Mouse (Mus musculus): ENCODE results near the gene Immp2l. TPM values are rescaled to one million over a fixed set of nuclear protein-coding genes. Genes with fewer than 3 reads are reported as not detected.

The Immp2l gene
- polyA plus RNA-seq, 1 experiment from 2014 or later: 7.4 TPM

- H3K4me1 ChIP-seq (ENCODE audit: control insufficient read depth, insufficient read depth, low read length): no peaks in the 10 kb centered on the region
- WGBS: 92% methylated on average over 6 of the region's 6 CpGs
- no peaks in the 10 kb centered on the region for H3K36me3 ChIP-seq (ENCODE audit: control insufficient read depth, insufficient read depth, low read length)
- no peak overlapping the region for H3K9ac ChIP-seq (ENCODE audit: low read depth, low read length)
- H3K27me3 ChIP-seq (ENCODE audit: control insufficient read depth, insufficient read depth, low read length): no peaks in the 10 kb centered on the region
- no peak overlapping the region for H3K4me3 ChIP-seq (ENCODE audit: low read length)
- no peak for ATAC-seq (ENCODE audit: low FRiP score, low TSS enrichment)
- H3K4me2 ChIP-seq (replicated peaks; ENCODE audit: low read depth, low read length): no peak overlapping the region
- H3K27ac ChIP-seq (ENCODE audit: low read depth, low read length): no peak overlapping the region
- H3K9me3 ChIP-seq (ENCODE audit: control insufficient read depth, low read length): no peaks in the 10 kb centered on the region
Measured at GRCm38 (mm10) chr12:41185509-41185908, 161.6 kb downstream of the Immp2l start.

- Histone ChIP-seq H3K36me3 (ENCODE audit: control insufficient read depth, insufficient read depth, low read length) (no peaks in the 10 kb centered on the region), H3K4me3 (ENCODE audit: low read length) (no peak overlapping the region), H3K4me1 (ENCODE audit: control insufficient read depth, insufficient read depth, low read length) (no peaks in the 10 kb centered on the region), H3K27ac (ENCODE audit: low read depth, low read length) (no peak overlapping the region), H3K4me2 (replicated peaks; ENCODE audit: low read depth, low read length) (no peak overlapping the region), H3K9me3 (ENCODE audit: control insufficient read depth, low read length) (no peaks in the 10 kb centered on the region), H3K27me3 (ENCODE audit: control insufficient read depth, insufficient read depth, low read length) (no peaks in the 10 kb centered on the region), H3K9ac (ENCODE audit: low read depth, low read length) (no peak overlapping the region)
- ATAC-seq (ENCODE audit: low FRiP score, low TSS enrichment): no peak
- 62% methylated on average over 3 of the region's 3 CpGs for WGBS
Measured at GRCm38 (mm10) chr12:41192829-41193228, 168.9 kb downstream of the Immp2l start.

- Histone ChIP-seq H3K27ac (ENCODE audit: low read depth, low read length) (no peak overlapping the region), H3K4me3 (ENCODE audit: low read length) (no peak overlapping the region), H3K9me3 (ENCODE audit: control insufficient read depth, low read length) (no peaks in the 10 kb centered on the region), H3K27me3 (ENCODE audit: control insufficient read depth, insufficient read depth, low read length) (no peaks in the 10 kb centered on the region), H3K4me1 (ENCODE audit: control insufficient read depth, insufficient read depth, low read length) (no peaks in the 10 kb centered on the region), H3K9ac (ENCODE audit: low read depth, low read length) (no peak overlapping the region), H3K36me3 (ENCODE audit: control insufficient read depth, insufficient read depth, low read length) (no peaks in the 10 kb centered on the region), H3K4me2 (replicated peaks; ENCODE audit: low read depth, low read length) (no peak overlapping the region)
- ATAC-seq (ENCODE audit: low FRiP score, low TSS enrichment): no peak
- WGBS: 92% methylated on average over 2 of the region's 2 CpGs
Measured at GRCm38 (mm10) chr12:41196374-41196773, 172.5 kb downstream of the Immp2l start.

- no peaks in the 10 kb centered on the region for H3K9me3 ChIP-seq (ENCODE audit: control insufficient read depth, low read length)
- H3K27ac ChIP-seq (ENCODE audit: low read depth, low read length): no peak overlapping the region
- no peaks in the 10 kb centered on the region for H3K27me3 ChIP-seq (ENCODE audit: control insufficient read depth, insufficient read depth, low read length)
- no peaks in the 10 kb centered on the region for H3K36me3 ChIP-seq (ENCODE audit: control insufficient read depth, insufficient read depth, low read length)
- H3K4me3 ChIP-seq (ENCODE audit: low read length): no peak overlapping the region
- H3K9ac ChIP-seq (ENCODE audit: low read depth, low read length): no peak overlapping the region
- H3K4me1 ChIP-seq (ENCODE audit: control insufficient read depth, insufficient read depth, low read length): no peaks in the 10 kb centered on the region
- 50% methylated on average over 1 of the region's 1 CpGs for WGBS
- ATAC-seq (ENCODE audit: low FRiP score, low TSS enrichment): no peak
- no peak overlapping the region for H3K4me2 ChIP-seq (replicated peaks; ENCODE audit: low read depth, low read length)
Measured at GRCm38 (mm10) chr12:41215186-41215585, 191.3 kb downstream of the Immp2l start.

- no peak overlapping the region for H3K27ac ChIP-seq (ENCODE audit: low read depth, low read length)
- H3K36me3 ChIP-seq (ENCODE audit: control insufficient read depth, insufficient read depth, low read length): no peaks in the 10 kb centered on the region
- no peak overlapping the region for H3K9ac ChIP-seq (ENCODE audit: low read depth, low read length)
- H3K9me3 ChIP-seq (ENCODE audit: control insufficient read depth, low read length): no peaks in the 10 kb centered on the region
- no peak overlapping the region for H3K4me3 ChIP-seq (ENCODE audit: low read length)
- WGBS: 75% methylated on average over 3 of the region's 3 CpGs
- no peaks in the 10 kb centered on the region for H3K27me3 ChIP-seq (ENCODE audit: control insufficient read depth, insufficient read depth, low read length)
- no peaks in the 10 kb centered on the region for H3K4me1 ChIP-seq (ENCODE audit: control insufficient read depth, insufficient read depth, low read length)
- no peak for ATAC-seq (ENCODE audit: low FRiP score, low TSS enrichment)
- no peak overlapping the region for H3K4me2 ChIP-seq (replicated peaks; ENCODE audit: low read depth, low read length)
Measured at GRCm38 (mm10) chr12:41221893-41222292, 198.0 kb downstream of the Immp2l start.

GRCm38 (mm10) chr12:41223686-41224085 is 199.8 kb downstream of the Immp2l start:
- Histone ChIP-seq H3K36me3 (ENCODE audit: control insufficient read depth, insufficient read depth, low read length) (no peaks in the 10 kb centered on the region), H3K9ac (ENCODE audit: low read depth, low read length) (no peak overlapping the region), H3K4me3 (ENCODE audit: low read length) (no peak overlapping the region), H3K4me1 (ENCODE audit: control insufficient read depth, insufficient read depth, low read length) (no peaks in the 10 kb centered on the region), H3K9me3 (ENCODE audit: control insufficient read depth, low read length) (no peaks in the 10 kb centered on the region), H3K27ac (ENCODE audit: low read depth, low read length) (no peak overlapping the region), H3K4me2 (replicated peaks; ENCODE audit: low read depth, low read length) (no peak overlapping the region), H3K27me3 (ENCODE audit: control insufficient read depth, insufficient read depth, low read length) (no peaks in the 10 kb centered on the region)
- WGBS: 89% methylated on average over 1 of the region's 1 CpGs
- ATAC-seq (ENCODE audit: low FRiP score, low TSS enrichment): no peak

GRCm38 (mm10) chr12:41224538-41224937 is 200.6 kb downstream of the Immp2l start:
- 65% methylated on average over 4 of the region's 4 CpGs for WGBS
- no peak overlapping the region for H3K9ac ChIP-seq (ENCODE audit: low read depth, low read length)
- ATAC-seq (ENCODE audit: low FRiP score, low TSS enrichment): no peak

GRCm38 (mm10) chr12:41231966-41232365 is 208.1 kb downstream of the Immp2l start:
- Histone ChIP-seq H3K4me2 (replicated peaks; ENCODE audit: low read depth, low read length) (no peak overlapping the region), H3K27ac (ENCODE audit: low read depth, low read length) (no peak overlapping the region), H3K9ac (ENCODE audit: low read depth, low read length) (no peak overlapping the region), H3K27me3 (ENCODE audit: control insufficient read depth, insufficient read depth, low read length) (no peaks in the 10 kb centered on the region), H3K36me3 (ENCODE audit: control insufficient read depth, insufficient read depth, low read length) (no peaks in the 10 kb centered on the region), H3K9me3 (ENCODE audit: control insufficient read depth, low read length) (no peaks in the 10 kb centered on the region), H3K4me1 (ENCODE audit: control insufficient read depth, insufficient read depth, low read length) (no peaks in the 10 kb centered on the region), H3K4me3 (ENCODE audit: low read length) (no peak overlapping the region)
- ATAC-seq (ENCODE audit: low FRiP score, low TSS enrichment): no peak
- 68% methylated on average over 2 of the region's 2 CpGs for WGBS

More at GRCm38 (mm10) chr12:41224538-41224937, 200.6 kb downstream of the Immp2l start:
- no peaks in the 10 kb centered on the region for H3K9me3 ChIP-seq (ENCODE audit: control insufficient read depth, low read length)
- H3K36me3 ChIP-seq (ENCODE audit: control insufficient read depth, insufficient read depth, low read length): no peaks in the 10 kb centered on the region
- H3K27ac ChIP-seq (ENCODE audit: low read depth, low read length): no peak overlapping the region
- H3K4me3 ChIP-seq (ENCODE audit: low read length): no peak overlapping the region
- H3K4me1 ChIP-seq (ENCODE audit: control insufficient read depth, insufficient read depth, low read length): no peaks in the 10 kb centered on the region
- no peak overlapping the region for H3K4me2 ChIP-seq (replicated peaks; ENCODE audit: low read depth, low read length)
- H3K27me3 ChIP-seq (ENCODE audit: control insufficient read depth, insufficient read depth, low read length): no peaks in the 10 kb centered on the region

- Histone ChIP-seq H3K9me3 (ENCODE audit: control insufficient read depth, low read length) (no peaks in the 10 kb centered on the region), H3K4me2 (replicated peaks; ENCODE audit: low read depth, low read length) (no peak overlapping the region), H3K4me3 (ENCODE audit: low read length) (no peak overlapping the region), H3K27me3 (ENCODE audit: control insufficient read depth, insufficient read depth, low read length) (no peaks in the 10 kb centered on the region), H3K9ac (ENCODE audit: low read depth, low read length) (no peak overlapping the region), H3K36me3 (ENCODE audit: control insufficient read depth, insufficient read depth, low read length) (no peaks in the 10 kb centered on the region), H3K27ac (ENCODE audit: low read depth, low read length) (no peak overlapping the region), H3K4me1 (ENCODE audit: control insufficient read depth, insufficient read depth, low read length) (no peaks in the 10 kb centered on the region)
- ATAC-seq (ENCODE audit: low FRiP score, low TSS enrichment): no peak
- 72% methylated on average over 3 of the region's 3 CpGs for WGBS
Measured at GRCm38 (mm10) chr12:41237880-41238279, 214.0 kb downstream of the Immp2l start.

GRCm38 (mm10) chr12:41241221-41241620 is 217.3 kb downstream of the Immp2l start:
- no peaks in the 10 kb centered on the region for H3K4me1 ChIP-seq (ENCODE audit: control insufficient read depth, insufficient read depth, low read length)
- H3K9ac ChIP-seq (ENCODE audit: low read depth, low read length): no peak overlapping the region
- 43% methylated on average over 2 of the region's 2 CpGs for WGBS
- H3K27ac ChIP-seq (ENCODE audit: low read depth, low read length): no peak overlapping the region
- no peak overlapping the region for H3K4me3 ChIP-seq (ENCODE audit: low read length)
- no peak for ATAC-seq (ENCODE audit: low FRiP score, low TSS enrichment)
- H3K36me3 ChIP-seq (ENCODE audit: control insufficient read depth, insufficient read depth, low read length): no peaks in the 10 kb centered on the region
- no peaks in the 10 kb centered on the region for H3K9me3 ChIP-seq (ENCODE audit: control insufficient read depth, low read length)
- H3K4me2 ChIP-seq (replicated peaks; ENCODE audit: low read depth, low read length): no peak overlapping the region
- no peaks in the 10 kb centered on the region for H3K27me3 ChIP-seq (ENCODE audit: control insufficient read depth, insufficient read depth, low read length)
